Mouse (Mus musculus): ENCODE results near the gene Nfyb.

Nfyb gene

DNA sequence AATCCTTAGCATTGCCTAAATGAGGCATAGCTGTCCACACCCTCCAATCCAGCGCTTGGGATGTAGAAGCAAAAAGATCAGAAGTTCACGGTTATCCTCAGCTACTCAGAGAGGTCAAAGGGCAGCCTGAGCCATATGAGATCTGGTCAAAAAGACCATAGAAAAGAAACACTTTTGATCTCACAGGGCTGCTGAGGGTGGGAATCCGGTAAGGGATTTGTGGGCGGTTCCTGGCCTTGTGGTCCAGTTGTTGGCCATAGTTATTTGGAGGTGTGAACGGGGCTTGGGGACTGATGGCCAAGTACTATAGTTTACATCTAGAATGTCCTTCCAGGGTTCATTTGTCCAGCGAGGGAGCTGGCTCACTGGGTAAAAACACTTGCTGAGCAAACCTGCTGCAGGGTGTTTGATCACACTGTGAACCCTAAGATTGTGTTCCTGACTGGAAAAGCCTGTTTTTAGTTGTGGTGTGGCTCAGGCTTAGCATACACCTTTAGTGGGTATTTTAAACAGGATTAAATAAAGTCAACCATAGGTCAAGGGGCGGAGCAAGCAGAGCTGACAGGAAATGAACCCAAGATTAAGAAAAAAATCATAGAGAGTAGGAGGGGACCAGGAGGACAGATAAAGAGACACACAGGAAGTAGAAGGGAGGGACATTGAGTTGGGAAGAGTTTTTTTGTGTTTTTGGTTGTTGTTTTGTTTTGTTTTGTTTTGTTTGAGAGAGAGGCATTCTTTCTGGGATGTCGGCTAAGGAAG, 15.0 kb upstream of the Nfyb start:
- no peak for DNase-seq

DNA sequence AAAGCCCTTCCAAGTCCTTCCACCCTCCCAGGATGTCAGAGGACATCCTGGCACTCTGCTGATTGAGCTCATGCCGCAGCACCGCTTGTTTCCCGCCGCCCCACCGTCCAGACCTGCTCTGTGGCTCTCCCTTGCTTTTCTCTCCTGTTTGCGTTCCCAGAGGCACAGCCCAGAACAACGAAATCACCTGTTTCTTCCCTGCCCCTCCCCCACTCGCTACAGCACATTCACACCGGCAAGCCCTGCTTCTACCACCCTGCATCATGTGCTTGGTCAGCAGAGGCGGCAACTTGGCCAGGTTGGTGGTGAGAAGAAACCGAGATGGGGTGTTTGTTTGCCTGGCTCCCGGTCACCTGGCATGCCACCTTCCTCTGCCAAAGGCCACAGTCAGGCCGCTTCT, 13.9 kb upstream of the Nfyb start:
- DNase-seq: peak in 1 of 2 experiments; percentile 34

DNA sequence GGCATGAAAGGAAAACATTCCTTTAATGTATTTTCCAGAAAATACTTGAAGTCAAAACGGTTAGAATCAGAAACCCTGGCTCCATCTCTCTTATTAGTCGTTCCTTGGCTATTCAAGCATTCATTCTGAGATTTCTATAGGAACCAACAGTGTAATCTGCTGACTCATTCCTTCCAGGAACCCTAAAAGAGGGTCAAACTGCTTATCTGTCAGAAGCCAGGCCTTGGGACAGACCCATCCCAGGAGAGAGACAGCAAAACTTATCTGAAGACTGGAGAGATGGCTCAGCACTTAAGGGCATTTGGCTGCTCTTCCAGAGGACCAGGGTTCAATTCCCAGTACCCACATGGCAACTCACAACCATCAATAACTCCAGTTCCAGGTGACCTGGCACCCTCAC, 13.1 kb upstream of the Nfyb start:
- DNase-seq: no peak

DNA sequence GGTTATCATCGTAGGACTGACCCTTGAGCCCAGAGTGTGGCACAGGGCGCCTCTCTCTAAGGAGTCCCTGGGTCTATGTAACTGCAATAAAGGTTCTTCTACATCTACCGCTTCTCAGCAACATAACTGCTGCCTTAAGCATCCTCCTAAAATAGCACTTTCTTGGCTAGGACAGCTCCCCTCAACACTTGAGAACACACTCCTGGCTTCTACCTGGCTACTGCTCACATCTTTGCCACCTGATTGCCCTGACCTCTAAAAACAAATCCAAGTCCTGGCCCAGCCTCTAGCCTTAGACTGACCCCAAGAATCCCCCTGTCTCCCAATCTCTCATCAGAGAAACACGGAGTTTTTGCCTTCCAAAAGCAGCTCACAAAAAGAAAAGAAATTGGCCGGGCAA, 10.9 kb upstream of the Nfyb start:
- DNase-seq: no peak

DNA sequence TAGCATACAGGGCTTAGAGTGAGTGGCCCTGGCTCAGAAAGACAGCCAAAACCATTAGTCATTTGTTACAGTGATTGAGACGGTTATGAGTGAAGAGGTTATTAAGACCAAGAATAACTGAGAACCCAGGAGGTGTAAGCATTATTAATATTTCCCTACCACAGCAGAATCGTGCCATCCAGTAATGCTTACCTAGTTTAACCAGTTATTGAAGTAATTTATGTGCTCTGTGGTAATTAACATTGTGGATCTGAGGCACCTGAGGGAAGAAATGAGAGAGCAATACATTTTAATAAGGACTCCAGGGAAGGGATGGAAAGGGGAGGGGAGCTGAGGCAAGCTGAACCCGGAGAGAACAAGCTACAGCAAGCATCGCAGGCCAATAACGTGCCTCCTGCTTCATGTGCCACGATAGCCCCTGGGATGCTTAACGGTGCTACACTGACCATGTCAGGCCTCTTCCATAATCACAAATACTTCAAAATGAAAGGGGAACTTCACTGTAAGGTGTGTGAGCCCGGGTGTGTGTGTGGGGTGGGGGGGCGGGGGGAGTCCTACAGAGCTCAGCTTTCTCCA, 7.7 kb upstream of the Nfyb start:
- DNase-seq: no peak

DNA sequence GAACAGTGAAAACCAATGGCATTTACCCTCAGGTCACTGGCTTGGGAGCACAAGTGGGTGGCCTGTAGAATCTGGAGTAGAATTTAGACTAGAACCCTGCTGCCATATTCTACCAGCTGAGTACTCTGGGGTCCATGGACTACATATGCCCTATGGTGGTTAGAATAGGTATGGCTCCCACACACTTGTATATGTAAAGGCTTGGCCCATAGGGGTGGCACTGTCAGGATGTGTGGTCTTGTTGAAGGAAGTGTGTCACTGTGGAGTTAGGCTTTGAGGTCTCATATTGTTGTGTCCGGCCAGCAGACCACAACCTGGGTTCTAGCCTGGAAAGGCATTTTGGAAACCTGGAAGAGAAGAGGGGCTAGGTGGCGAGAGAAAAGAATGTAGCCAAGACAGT, 6.8 kb upstream of the Nfyb start:
- no peak for DNase-seq

DNA sequence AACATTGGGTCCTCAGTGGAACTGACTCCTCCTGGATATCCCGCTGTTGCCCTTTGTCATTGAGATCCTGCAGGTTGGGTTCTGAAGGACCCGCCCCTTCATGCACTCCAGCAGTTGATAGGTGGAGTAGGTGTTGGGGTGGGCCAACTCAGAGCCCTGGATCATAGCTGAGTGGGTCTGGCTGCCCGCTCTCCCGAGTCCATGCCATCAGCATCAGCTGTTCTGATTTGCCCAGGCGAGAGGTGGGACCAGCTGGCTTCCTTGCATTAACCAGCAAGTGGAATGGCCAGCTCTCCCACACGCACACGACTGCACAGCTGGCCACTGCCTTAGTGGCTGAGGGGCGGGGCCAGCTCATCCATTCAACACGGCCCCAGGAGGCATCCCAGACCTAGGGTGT, 5.0 kb upstream of the Nfyb start:
- DNase-seq: no peak

DNA sequence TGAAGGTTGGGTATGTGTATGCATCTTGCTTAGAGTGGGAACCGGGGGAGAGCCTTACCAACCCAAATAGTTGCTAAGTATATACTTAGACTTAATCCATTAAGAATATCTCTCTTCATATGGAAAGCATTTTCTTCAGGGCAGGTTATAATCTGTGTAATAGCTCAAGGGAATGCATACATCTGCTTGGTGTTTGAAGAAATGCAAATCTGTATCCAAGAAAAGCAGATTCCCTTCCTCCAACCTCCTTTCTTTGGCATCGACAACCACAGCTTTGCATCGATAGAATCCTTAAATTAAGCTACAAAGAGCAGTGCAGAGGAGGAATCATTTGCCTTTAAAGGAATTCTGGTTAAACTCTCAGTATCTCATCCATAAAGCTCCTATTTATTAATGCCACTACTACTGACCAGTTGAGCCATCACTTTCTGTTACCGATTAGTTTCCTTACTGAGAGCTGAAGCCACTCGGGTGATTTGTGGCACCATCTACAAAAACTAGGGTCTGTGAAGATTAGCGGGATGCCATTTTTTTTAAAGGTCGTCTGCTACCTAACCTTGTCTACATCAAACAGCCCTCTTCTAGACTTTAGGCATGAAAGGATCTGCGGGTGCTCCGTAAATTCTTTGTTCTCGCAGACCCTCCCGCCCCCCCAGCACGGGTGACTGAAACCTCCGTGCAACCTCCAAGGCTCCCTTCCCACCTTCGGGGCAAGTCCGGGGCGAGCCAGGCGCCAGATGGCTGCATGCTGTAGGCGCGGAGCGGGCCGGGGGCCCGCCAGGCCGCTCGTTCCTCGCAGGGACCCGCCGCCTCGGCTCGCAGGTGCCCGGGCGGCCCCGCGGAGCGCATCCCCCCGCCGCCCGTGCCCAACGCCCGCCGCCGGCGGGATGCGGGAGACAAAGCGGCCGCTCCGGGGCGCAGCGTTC, 925 bp downstream of the Nfyb start:
- DNase-seq: peak; percentile 53 to 54

DNA sequence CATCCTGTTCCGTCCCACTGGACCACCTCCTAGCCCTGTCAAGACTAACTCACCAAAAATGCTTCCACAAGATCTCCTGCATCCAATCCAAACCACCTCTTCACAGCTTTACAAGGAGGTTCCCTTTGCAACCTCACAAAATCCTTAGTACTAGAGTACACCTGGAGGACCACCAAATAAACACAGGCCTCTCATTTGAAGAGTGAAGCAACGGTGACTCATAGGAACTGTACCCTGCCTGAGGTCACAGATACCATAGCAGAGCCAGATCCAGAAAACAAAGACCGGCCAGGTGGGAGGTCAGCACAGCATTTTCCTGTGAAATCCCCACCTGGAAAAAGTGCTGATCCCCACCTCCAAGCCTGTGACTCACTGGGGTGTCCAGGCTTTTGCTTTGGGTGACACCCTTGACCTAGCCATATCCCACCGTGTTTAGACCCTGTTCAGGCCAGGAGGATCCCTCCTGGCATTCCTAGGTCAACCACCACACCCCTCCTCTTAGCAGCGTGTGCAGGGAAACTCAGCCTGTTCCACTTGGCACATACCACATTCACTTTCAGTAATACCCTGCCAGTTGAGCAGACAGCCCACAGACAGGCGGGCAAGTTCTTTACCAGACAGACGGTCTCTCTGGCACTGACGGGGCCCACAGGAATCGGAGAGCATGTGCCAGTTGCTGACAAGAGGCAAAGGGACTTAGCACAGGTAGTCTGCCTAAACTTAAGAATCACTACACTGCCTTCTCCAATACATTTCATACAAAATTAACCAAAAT, 2.7 kb downstream of the Nfyb start:
- DNase-seq: peak; percentile 45 to 46

DNA sequence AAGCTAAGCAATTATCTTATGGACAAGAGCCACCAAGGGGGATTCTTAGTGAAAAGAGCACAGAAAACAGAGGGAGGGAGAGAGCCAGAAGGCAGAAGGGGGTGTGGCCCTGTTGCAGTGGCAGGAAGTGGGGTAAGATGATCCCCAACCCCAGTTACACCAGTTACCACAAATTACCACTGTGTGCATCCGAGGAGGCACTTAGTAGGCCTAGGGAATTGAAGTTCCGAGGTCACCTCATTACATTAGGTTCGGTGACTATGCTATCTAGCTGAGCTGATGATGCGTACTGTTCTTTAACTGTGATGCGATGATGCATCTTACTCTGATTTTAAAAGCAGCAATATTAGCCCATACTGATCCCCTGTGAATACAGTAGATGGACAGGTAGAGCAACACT, 4.2 kb downstream of the Nfyb start:
- no peak for DNase-seq

DNA sequence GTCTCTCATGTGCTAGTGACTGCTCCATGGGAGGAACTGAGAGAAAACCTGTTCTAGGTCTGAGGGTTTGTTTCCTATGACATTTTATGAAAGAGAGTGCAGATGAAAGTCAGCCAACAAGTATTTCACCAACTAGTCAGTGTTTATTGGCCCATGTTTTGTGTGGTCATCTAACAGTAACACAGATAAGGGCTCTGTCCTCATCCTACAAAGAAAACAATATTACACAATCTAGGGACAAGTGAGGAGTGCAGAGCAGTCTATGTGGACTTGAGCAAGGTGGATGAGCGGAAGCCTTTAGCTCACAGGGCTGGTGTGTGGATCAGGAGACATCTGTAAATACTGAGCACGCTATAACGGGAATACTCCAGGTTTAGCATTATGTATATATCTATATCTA, 5.1 kb downstream of the Nfyb start:
- no peak for DNase-seq

DNA sequence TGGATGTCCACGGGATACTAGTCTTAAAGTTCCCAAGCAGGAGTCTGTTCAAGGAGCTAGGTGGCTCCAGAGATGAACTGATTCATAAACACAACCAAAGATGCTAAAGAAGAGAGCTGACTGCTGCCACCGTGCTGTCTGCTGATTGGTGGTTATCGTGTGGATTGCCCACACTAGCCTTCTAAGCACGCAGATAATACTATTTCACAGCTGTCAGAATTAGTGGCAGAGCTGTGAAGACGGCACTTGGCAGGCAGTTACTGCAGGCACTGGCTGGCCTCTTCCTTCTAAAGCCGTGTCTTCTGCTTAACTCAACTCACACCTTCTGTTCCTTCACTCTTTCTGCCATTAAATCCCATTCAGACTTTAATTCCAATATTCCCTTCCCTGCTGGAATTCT, 5.6 kb downstream of the Nfyb start:
- DNase-seq: no peak

DNA sequence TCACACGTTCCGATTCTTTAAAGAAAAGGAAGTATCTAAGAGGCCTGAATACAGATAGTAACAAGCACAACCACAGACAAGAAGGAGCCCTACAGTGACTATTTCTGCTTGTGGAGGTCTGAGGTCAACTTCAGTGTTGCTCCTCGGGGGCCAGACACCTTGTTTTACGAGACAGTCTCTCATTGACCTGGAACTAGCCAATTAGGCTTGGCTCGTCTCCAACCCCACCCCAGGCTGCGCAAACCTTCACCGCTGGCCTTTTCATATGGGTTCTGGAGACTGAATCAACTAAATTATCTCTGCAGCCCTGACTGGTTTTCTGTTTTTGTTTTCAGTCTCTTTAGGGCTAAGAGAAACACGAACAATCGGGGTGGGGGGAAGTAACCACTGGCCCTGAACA, 6.6 kb downstream of the Nfyb start:
- no peak for DNase-seq

DNA sequence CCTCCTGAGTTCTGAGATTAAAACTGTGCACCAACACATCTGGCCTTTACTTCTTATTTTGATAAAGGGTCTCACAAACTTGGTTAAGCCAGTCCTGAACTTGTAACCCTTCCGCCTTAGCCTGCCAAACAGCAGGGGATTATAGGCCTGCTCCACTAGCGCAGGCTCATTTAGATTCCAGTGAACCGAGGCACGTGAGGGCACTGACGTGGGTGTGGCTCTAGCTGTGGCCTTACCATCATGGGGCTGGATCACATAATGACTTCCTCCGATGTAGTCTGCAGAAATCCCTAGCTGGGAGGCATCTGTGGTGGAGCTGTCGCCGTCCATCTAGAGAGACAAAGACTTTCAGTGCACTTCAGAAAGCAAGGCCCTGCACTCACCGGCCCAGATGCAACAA, 7.5 kb downstream of the Nfyb start:
- no peak for DNase-seq

DNA sequence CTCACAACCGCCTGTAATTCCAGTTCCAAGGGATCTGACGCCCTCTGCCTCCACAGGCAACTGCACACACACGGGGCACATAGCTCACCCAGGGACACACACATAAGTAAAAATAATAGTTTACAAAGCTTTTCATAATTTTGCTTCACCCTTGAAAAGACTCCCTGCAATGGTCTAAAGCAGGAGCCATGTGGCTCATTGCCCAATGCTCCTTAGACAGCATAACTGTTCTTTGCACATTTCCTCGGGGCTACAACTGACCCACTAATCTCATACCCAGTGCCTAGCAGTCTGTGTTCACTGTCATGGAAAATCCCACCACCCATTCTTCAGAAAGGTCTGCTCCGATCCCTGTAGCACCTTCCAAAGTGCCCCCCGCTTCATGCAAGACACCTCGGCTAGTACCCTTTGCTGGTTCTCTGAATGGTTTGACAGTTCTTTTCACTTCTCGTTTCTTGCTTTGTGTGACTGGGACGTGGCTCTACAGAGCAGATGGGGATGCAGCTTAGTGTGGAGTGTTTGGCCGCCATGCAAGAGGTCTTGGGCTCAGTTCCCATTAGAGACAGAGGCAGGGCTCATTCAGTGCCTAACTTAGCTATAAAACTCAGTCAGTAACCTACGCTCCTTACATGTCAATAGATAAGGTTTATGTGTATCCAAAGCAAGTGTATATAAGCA, 8.6 kb downstream of the Nfyb start:
- no peak for DNase-seq

DNA sequence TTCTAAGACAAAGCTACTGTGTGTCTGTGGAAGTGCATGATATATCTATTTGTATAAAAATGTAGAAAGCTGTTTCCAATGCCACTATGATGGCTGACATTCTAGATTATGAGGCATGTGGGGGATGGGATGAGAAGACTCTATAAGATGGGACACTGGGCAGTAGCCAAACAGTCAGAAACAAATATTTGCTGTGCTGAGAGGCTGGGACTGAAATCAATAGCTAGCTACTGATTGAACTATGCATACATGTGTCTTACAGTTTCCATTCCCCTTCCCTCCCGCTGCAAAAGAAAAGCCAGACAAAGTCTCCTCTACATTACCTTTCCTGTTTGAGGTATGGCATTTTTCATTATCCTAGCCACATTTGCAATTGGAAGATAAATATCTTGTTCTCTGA, 9.3 kb downstream of the Nfyb start:
- DNase-seq: no peak

DNA sequence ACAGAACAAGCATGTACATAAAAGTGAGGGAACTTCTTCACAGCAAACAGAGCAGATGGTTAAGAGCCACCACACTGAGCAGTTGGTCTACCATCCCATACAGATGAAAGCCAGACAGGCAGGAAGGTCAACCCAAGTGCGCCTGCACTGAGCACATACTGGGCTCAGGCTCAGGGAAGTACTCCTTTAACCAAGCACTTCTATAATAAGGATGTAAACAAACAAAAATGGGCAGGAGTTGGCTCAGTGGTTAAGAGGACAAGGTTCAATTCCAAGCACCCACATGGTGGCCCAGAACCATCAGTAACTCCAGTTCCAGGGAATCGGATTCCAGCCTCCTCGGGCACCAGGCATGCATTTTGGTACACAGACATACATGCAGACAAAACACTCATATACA, 11.0 kb downstream of the Nfyb start:
- no peak for DNase-seq

DNA sequence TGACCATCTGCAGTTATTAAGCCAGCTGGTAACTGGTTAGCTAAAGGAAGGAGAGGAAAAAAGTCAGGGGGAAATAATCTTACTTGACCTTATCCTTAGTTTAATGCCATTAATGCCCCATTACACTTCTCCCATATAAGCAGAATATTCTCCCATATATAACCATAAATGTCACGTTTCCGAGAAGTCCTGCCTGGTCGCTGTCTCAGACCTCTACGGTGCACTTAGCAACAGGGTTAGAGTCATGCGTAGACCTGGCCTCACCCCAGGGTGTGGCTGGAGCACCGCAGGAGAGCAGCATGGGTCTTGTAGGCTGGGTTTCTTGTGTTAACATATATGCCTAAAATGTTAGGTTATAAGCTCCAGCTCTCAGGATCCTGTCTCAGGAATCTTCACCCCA, 13.2 kb downstream of the Nfyb start:
- no peak for DNase-seq

DNA sequence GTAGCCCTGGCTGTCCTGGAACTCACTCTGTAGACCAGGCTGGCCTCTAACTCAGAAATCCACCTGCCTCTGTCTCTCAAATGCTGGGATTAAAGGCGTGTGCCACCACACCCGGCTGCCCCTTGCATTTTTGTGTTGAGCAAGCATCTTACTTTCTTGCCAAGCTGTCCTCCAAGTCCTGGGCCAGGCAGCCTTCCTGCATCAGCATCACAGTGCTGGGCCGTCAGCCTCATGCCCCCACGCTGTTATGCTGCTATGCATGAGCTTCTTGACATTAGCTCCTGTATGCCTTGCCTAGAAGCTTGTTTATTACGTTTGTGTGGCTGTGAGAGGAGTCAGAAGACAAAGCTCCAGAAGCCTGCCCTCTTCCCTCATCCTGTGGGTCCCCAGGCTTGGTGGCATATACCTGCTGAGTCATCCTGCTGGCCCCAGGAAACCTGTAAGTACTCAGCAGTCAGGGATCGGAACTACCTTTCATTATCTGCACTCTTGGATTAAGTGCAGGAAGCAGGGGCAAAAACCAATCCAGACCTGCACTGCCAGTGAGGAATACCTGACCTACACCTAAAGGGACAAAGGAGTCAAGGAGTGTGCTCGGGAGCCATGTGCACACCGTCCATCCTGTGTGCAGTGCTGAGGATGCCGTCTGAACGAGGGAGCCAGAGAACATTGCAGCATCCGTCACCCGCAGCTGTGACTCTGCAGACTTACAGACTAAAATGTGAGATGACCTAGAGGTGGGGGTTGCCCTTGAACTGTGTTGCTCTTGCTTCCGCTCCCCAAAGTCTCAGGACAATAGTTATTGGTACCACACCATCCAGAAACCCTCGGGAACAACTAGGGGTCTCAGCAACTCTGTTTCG, 16.7 kb downstream of the Nfyb start:
- no peak for DNase-seq

DNA sequence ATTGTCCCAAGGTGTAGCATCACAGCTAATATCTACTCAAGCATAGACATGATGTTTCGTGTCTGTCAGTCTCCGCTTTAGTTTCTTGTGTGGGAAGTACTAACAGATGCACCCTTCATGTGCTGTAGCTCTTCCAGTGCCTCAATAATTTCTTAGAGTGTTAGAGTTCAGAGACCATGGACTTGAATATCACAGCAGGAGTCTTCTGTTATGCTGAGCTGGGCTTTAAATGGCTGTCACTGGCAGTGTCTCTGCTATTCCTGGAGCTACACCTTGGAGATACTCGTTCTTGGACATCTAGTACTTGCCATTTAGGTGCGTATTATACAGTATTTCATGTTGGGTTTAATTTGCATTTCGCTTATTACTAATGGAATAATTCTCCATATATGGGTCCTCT, 18.6 kb downstream of the Nfyb start:
- no peak for DNase-seq

DNA sequence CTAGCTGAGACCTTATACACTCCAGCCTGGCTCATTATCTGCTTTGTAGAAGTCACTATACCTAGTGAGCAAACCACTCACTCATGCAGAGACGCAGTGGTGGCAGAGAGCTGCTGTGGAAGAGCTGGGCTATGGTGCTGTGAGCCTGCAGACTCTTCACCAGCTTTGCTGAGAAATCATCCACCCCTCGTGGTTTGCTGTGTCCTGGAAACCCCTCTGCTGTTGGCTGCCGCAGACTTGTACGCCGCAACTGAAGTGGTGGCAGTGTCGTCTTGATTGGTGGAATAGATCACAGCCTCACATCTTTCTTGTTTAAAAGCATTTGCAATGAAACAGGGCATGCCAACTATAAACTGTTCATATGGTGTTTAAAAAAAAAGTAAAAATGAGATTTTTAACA, 19.6 kb downstream of the Nfyb start:
- DNase-seq: no peak

DNA sequence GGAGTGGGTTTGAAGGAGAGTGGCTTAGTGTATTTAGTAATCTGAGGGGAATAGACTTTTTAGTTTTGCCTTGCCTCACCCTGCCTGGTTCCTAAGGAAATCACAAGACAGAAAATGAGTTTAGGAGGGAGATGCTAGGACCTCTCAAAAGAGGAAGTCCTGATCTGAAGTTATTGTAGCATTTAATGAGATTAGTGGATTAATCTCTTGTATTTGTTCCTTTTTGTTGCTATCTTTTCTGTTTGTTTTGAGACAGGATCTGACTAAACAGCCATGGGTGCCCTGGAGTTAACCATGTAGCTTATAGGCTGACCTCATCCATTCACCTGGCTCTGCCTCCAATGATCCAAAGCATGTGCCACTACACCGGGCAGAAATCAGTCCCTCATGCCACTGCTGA, 21.4 kb downstream of the Nfyb start:
- no peak for DNase-seq

All from cerebellum, postnatal 36 days (tissue).